Mouse (Mus musculus) left cerebral cortex, adult 2 months (tissue): Measurements from ENCODE around the gene Cideb. TPM values are rescaled to one million over a fixed set of nuclear protein-coding genes. Genes with fewer than 3 reads are reported as not detected.

ENCODE experiments used
- DNase-seq, 2 experiments: peaks; one replicate each; pipeline ENCODE4 v3.0.0; 2021 to 2022; ENCODE audit warnings: low spot score in 2 of 2, mixed read lengths in 1 of 2; ENCODE audit errors: extremely low spot score in 1 of 2
- H3K27ac ChIP-seq: fragments of 200-600 bp; 2 replicates; pipeline ENCODE4 v1.8.1; 2022
- H3K4me3 ChIP-seq: fragments of 200-600 bp; 2 replicates; pipeline ENCODE4 v1.8.1; 2022
- CTCF ChIP-seq: fragments of 200-600 bp; IDR thresholded peaks from 2 replicates; pipeline ENCODE4 v1.8.1; 2022; ENCODE audit warnings: antibody characterized with exemption, mild to moderate bottlenecking, moderate library complexity
- intact Hi-C: fragments of 180-260 bp; cut with DNase I; formaldehyde crosslinking; loops from one replicate; pipeline ENCODE4 v1.15.1; 2025
- total RNA-seq, 2 experiments: library from RNA; stranded (reverse); gene quantifications; 2 replicates each; pipeline ENCODE4 v1.2.3; 2021

Gene Cideb
- total RNA-seq, 2 experiments from 2014 or later, result 2.5 to 2.7 TPM

DNA sequence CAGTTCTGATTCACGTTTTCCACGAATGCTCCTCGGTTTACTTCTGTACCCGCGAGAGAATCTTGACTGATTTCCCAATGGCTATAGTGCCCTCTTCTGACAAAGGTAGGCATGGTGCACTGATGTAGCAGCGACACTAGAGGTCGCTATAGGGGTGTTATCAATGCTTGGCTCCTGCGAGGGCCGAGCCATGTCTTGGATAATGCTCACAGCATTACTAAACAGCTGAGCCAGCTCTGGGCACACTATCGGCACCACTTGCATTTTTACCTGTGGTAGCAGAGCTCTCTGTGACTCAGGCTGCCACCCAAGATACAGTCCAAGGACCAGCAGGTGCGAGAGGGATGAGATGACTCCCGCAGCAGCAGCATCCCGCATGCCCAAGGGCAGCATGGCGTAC is 23.1 kb upstream of the Cideb start:
- DNase-seq, result peak; percentile 54 to 55
- no peak overlapping the region for H3K27ac ChIP-seq
- H3K4me3 ChIP-seq, result no peak overlapping the region
- peak; percentile 98 for TF ChIP-seq CTCF
- intact Hi-C loops, result loop anchor here (1.0 to 5.0 kb wide), 3 partner anchors 41 to 137 kb away; partner anchors contain the start of gene Nfatc4

DNA sequence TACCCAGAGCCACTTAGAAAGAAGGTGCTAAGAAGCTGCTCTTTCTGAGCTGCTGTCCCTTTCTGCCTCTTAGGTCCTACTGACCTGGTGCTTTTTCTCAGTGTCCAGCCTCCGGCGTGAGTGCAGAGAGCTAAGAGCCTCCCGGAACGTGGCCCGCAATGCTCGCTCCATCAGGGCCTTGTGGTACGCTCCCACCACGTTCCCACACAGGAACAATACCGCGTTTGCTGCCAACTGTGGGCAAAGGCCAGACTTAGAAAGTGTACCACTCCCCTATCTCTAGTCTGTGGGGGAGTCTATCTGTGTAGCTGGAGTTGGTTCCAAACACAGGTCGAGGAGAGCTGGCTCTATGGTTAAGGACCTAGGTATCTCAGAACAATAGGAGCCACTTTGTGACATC is 22.5 kb upstream of the Cideb start:
- H3K4me3 ChIP-seq, result no peak overlapping the region
- DNase-seq, result peak in 1 of 2 experiments; percentile 7
- no peak for TF ChIP-seq CTCF
- intact Hi-C loops, result loop anchor here (1.0 to 5.0 kb wide), 3 partner anchors 42 to 138 kb away; partner anchors contain the start of gene Nfatc4
- H3K27ac ChIP-seq, result no peak overlapping the region

DNA sequence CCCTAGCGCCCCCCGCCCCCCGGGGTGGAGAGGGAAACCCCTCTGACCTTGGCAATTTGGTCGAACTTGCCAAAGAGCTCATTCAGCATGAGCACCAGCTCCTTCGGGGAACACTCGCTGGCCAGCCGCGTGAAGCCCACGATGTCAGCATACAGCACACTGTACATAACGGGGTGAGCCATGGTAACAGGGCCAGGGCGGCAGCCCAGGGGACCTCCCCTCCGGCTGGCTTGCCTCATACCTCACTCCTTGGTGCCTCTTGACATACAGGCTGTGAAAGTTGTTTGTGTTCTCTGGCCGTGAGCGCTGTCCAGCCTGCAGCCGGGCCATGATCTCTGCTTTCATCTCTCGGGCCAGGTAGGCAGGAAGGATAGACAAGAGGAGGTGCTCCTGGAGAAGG is 21.4 kb upstream of the Cideb start:
- Histone ChIP-seq H3K4me3 (no peak overlapping the region), H3K27ac (no peak overlapping the region)
- intact Hi-C loops, result loop anchor here (5.0 kb wide), 2 partner anchors 43 to 88 kb away; partner anchors contain the start of gene Nfatc4
- DNase-seq, result peak in 1 of 2 experiments; percentile 4
- TF ChIP-seq CTCF, result no peak

DNA sequence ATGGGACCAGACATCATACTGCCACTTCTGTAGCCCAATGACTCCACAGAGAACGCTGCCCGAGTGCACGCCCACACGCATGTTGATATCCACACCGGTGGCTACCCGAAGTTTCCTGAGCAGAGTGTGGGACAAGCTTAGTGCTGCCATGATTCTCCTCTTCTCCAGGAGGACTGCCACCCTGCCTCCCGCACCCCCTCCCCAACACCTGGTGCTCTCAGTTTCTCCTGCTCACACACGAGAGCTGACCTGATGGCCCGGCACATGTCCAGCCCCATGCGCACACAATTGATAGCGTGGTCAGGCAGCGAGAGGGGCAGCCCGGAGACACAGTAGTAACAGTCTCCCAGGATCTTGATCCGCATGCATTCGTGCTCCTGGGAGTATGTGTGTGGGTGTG is 20.4 kb upstream of the Cideb start:
- no peak for TF ChIP-seq CTCF
- no peak overlapping the region for H3K27ac ChIP-seq
- DNase-seq, result peak in 1 of 2 experiments; percentile 7
- H3K4me3 ChIP-seq, result no peak overlapping the region
- intact Hi-C loops, result no loop called here

DNA sequence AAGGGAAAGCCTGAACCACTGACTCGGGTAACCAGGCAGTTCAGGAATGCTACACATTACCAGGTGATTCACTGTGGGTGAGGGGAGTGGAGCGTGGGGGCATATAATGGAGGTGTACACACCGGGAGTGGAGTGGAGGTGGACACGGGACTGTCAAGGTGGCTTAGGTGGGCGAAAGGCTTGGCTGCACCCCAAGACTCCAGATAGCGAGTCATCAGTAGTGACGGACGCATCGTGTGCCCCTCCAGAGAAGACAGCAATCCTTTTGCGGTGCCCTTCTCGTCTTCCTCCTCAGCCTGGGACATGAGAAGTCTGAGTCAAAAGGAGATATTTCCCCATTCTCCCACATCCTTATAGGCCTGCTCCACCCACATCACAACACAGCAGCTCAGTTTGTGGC is 19.5 kb upstream of the Cideb start:
- intact Hi-C loops, result no loop called here
- no peak for DNase-seq
- H3K4me3 ChIP-seq, result no peak overlapping the region
- no peak for TF ChIP-seq CTCF
- H3K27ac ChIP-seq, result no peak overlapping the region

DNA sequence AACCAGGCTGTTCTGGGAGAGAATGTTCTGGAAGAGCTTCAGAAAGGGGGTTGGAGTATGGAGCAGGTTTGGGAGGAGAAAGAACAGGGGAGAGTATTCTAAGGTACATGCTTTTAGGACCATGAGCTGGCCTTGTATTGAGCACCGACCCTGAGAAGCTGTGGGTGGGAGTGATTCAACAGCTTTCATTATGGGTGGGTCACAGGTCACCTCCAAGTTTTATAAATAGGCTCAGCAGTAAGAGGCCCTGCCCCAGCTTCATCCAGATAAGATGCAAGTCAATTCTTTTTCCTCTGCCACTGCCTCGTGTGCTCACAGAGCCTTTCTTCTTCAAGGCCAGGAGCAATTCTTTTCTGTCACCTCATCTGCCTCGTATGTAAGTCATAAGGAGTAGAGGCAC is 18.9 kb upstream of the Cideb start:
- TF ChIP-seq CTCF, result no peak
- no peak for DNase-seq
- intact Hi-C loops, result no loop called here
- Histone ChIP-seq H3K4me3 (no peak overlapping the region), H3K27ac (no peak overlapping the region)

DNA sequence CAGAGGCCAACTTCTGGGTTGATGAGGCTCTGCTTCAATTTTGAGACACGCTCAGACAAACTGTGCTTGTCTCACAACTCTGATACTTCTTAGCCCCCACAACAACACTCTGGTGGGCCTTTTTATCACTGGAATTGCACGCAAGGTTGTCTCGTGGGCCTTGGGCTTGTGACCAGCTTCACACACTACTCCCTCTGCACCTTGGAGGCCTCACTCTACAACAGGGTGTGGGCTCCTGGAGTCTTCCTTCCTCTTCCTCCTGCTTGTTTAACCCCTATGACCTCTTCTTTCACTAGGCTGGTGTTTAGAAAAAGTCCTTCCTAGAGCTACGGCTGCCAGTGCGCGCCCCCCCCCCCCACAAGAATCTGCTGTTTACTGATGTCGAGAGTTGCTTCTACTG is 18.5 kb upstream of the Cideb start:
- Histone ChIP-seq H3K27ac (no peak overlapping the region), H3K4me3 (no peak overlapping the region)
- no peak for TF ChIP-seq CTCF
- DNase-seq, result no peak
- intact Hi-C loops, result no loop called here

DNA sequence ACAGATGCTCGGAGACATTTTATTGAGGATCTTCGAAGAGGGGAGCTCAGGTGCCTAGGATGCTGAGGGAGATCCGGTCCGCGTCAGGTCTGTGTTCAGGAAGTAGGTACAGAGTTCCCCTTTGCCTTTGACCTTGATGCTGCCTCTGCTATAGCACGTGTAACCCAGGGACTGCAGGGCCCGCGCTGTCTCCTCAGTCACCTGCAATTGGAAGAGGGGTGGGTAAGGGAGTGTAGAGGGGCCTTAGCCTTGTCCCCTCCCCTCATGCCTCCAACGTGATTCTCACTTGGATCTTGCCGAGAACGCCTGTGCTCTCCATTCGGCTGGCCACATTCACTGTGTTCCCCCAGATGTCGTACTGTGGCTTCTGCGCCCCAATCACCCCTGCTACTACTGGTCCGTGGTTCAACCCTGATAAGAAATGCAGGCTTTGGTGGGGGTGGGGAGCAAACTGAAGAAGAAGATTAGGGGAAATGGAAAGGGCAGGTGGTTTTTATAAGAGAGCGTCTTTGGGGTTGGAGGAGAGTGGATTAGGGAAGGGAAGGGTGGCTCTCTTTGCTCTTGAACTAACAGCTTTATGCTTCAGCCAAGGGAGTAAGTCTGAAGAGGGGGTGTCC is 10.9 kb upstream of the Cideb start:
- DNase-seq, result no peak
- intact Hi-C loops, result no loop called here
- no peak overlapping the region for H3K27ac ChIP-seq
- no peak overlapping the region for H3K4me3 ChIP-seq
- TF ChIP-seq CTCF, result no peak

DNA sequence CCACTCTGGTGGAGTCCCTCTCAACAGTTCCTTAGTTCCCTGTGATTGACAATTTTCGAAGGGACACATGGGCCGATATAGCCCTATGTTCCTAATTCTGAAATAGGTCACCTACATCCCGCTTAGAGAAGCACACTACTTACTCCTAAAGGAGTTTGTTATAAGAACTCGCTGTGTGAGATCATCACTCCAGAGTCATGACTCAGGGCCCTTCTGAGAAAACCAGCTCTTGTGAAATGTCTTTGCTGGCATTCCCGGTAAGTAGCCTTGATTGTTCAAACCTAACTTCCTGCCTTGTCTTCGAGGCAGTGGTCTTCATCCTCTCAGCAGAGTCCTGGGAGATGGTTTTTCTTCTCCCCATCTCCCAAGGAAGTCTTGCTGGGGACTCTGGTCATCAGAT is 10.3 kb upstream of the Cideb start:
- H3K4me3 ChIP-seq, result no peak overlapping the region
- no peak for DNase-seq
- no peak for TF ChIP-seq CTCF
- H3K27ac ChIP-seq, result no peak overlapping the region
- intact Hi-C loops, result no loop called here

DNA sequence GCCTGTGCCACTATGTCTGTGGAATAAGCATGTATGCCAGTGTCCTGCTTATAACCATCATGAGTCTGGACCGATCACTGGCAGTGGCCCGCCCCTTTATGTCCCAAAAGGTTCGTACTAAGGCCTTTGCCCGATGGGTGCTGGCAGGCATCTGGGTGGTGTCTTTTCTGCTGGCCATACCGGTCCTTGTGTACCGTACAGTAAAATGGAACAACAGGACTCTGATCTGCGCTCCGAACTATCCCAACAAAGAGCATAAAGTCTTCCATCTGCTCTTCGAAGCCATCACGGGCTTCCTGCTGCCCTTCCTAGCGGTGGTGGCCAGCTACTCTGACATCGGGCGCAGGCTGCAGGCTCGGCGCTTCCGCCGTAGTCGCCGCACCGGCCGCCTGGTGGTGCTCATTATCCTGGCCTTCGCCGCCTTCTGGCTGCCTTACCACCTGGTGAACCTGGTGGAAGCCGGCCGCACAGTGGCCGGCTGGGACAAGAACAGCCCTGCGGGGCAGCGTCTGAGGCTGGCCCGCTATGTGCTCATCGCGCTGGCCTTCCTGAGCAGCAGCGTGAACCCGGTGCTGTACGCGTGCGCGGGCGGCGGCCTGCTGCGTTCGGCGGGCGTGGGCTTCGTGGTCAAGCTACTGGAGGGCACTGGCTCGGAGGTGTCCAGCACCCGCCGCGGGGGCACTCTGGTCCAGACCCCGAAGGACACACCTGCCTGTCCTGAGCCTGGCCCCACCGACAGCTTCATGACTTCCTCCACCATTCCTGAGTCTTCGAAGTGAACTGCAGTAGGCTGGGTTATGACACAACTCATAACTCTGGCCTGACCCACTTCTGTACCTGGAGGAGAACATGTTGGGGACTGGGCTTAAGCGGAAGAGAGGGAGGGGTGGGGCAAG is 9.5 kb upstream of the Cideb start:
- DNase-seq, result peak in 1 of 2 experiments; percentile 54
- peak; percentile 56 for TF ChIP-seq CTCF
- H3K4me3 ChIP-seq, result peak overlapping the region; percentile 43
- no peak overlapping the region for H3K27ac ChIP-seq
- intact Hi-C loops, result no loop called here

DNA sequence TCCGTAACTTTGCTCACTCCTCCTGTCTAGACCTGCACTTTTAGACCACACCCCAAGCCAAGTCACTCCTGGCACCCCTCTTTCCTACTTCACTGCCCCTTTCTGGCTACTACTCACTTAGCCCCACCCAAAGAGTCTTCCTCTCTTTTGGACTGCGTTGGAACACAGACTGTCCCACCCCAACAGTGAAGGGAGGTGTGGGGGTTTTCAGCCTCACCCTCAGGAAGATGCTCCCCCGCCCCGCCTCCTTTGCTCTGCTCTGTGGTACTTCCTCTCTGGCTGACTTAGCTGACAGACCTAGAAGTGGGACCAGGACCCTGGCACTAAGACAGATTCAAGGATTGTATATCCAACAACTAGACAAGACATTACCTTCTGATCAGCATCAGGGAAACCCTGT is 7.4 kb upstream of the Cideb start, which contains the start of gene Ltb4r1:
Gene Ltb4r1 (plus strand): TSS at position 267 of the 400 bp plus-strand sequence.
- intact Hi-C loops, result no loop called here
- DNase-seq, result no peak
- no peak within 1 kb of the TSS for H3K27ac ChIP-seq
- no peak within 1 kb of the TSS for H3K4me3 ChIP-seq
- TF ChIP-seq CTCF, result no peak

DNA sequence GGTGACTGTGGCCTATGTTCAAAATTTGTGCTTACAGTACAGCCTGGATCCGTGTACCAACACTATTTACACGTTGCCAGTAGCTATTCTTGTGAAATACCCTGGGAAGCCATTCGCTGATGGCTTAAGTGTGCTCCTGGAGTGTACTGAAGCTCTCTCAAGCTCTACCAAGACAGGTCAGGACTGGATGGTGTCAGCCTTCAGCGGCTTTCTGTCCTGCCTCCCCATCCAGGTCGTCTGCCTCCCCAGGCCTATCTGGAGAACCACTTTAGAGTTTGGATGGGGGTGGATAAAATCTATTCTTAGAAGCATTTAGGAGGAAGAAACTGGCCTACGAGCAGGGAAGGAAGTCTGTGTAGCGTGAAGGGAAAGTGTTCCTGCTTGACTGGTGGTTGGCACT is 4.9 kb upstream of the Cideb start:
- TF ChIP-seq CTCF, result no peak
- 0 out of 2 replicates have a peak overlapping the region, but pooled peaks have one; percentile 8 for H3K27ac ChIP-seq
- no peak for DNase-seq
- no peak overlapping the region for H3K4me3 ChIP-seq
- intact Hi-C loops, result loop anchor here (5.0 kb wide), 1 partner anchor 139 kb away; the partner anchor contains the start of gene Sdr39u1
